ENCODE assay signal across 9 mouse cellular contexts in genomic region chr10:79919251-79919849, GRCm38 (mm10). TPM values are rescaled to one million over a fixed set of nuclear protein-coding genes. Genes with fewer than 3 reads are reported as not detected.
A peak's percentile ranks its signal among the peaks of the same experiment; 100 is the strongest.
DNase-seq lines count a peak whose midpoint lies in the region; ATAC-seq and TF ChIP-seq lines count a peak whose summit lies in the region.
"Had no signal": no experiment of that assay in that cellular context is flagged by ENCODE, and none has a peak within 500 bp of the region (broad histone marks: within the 10 kb centered on the region; RNA-seq: fewer than 3 reads in every experiment).

No protein-coding gene starts in this region.

- no peak for ATAC-seq in heart, embryonic 14.5 days (ENCODE audit: insufficient number of reproducible peaks, insufficient read depth, low FRiP score, low read depth)
- no peak for ATAC-seq in liver, embryonic 13.5 days (ENCODE audit: low read depth)

- H3K9ac ChIP-seq in heart, embryonic 14.5 days (ENCODE audit: low read length), result no peak overlapping the region
- H3K9ac ChIP-seq in liver, embryonic 13.5 days, result no peak overlapping the region

- no peak overlapping the region for H3K27ac ChIP-seq in heart, embryonic 14.5 days (replicated peaks in 1 of 2; ENCODE audit: control insufficient read depth in 1 of 2, insufficient read depth in 1 of 2, low read depth in 2 of 2, low read length in 2 of 2)
- H3K27ac ChIP-seq in cortical plate, adult 2 months (ENCODE audit: insufficient read depth, low read length), result no peak overlapping the region
- H3K27ac ChIP-seq in liver, embryonic 13.5 days, result no peak overlapping the region
- H3K27ac ChIP-seq: layer of hippocampus, adult 2 months had no signal

- WGBS in heart, embryonic 14.5 days, result 9% methylated on average over 21 of the region's 21 CpGs
- 11% methylated on average over 21 of the region's 21 CpGs for WGBS in liver, embryonic 13.5 days (ENCODE audit: insufficient replicate concordance)

- no peak for DNase-seq in heart, postnatal 4 days
- DNase-seq in liver, embryonic 13.5 days, result no peak
- DNase-seq in retina, embryonic 14.5 days (ENCODE audit: low spot score), result no peak
- DNase-seq in adrenal gland, adult 18-20 months (ENCODE audit: low spot score in 2 of 2), result no peak
- DNase-seq in layer of hippocampus, adult 9-10 months (ENCODE audit: low spot score), result no peak

- peaks cover 24% of the 10 kb centered on the region for H3K79me2 ChIP-seq in C2C12 (ENCODE audit: control insufficient read depth, insufficient read depth)

- H3K36me3 ChIP-seq in heart, embryonic 14.5 days (ENCODE audit: control insufficient read depth, insufficient read depth, low read length), result no peaks in the 10 kb centered on the region
- H3K36me3 ChIP-seq in C2C12 (ENCODE audit: control insufficient read depth, insufficient read depth), result no peaks in the 10 kb centered on the region
- no peaks in the 10 kb centered on the region for H3K36me3 ChIP-seq in liver, embryonic 13.5 days

- H3K4me3 ChIP-seq in heart, embryonic 14.5 days (ENCODE audit: control insufficient read depth in 1 of 2, insufficient read depth in 1 of 2, low read depth in 1 of 2, low read length in 2 of 2), result 0 out of 4 replicates have a peak overlapping the region, but pooled peaks of 1 of the 2 experiments have one; percentile 7
- H3K4me3 ChIP-seq in C2C12 (ENCODE audit: insufficient read depth, poor library complexity, severe bottlenecking), result no peak overlapping the region
- peak overlapping the region; percentile 29; the same call in 1 of the 2 replicates for H3K4me3 ChIP-seq in cortical plate, adult 2 months (ENCODE audit: insufficient read depth, low read length)
- 0 out of 2 replicates have a peak overlapping the region, but pooled peaks have one; percentile 25 for H3K4me3 ChIP-seq in liver, embryonic 13.5 days (replicated peaks)

- TF ChIP-seq CTCF in C2C12 (IDR thresholded peaks at IDR 0.05; ENCODE audit: control insufficient read depth, insufficient read depth, insufficient read length), result no peak
- no peak for TF ChIP-seq CTCF in cortical plate, adult 2 months (IDR thresholded peaks at IDR 0.05; ENCODE audit: extremely low read depth, insufficient read depth, low read length)

- H3ac ChIP-seq in C2C12 (ENCODE audit: control insufficient read depth, insufficient read length, low read depth), result peak overlapping the region; percentile 7

- TF ChIP-seq POLR2A in cortical plate, adult 2 months (IDR thresholded peaks at IDR 0.05; ENCODE audit: extremely low read depth, insufficient read depth, low read length), result no peak

- H3K79me3 ChIP-seq in C2C12 (ENCODE audit: low read depth), result peaks cover 2% of the 10 kb centered on the region

- peak overlapping the region; percentile 40; the same call in 1 of the 2 replicates for H3K4me2 ChIP-seq in heart, embryonic 14.5 days (ENCODE audit: low read length)
- H3K4me2 ChIP-seq in liver, embryonic 13.5 days, result peak overlapping the region; percentile 98; the same call in 1 of the 2 replicates

- H3K27me3 ChIP-seq in heart, embryonic 14.5 days (ENCODE audit: control insufficient read depth, insufficient read depth, low read length), result peaks cover 62% of the 10 kb centered on the region
- H3K27me3 ChIP-seq in C2C12 (ENCODE audit: control insufficient read depth, insufficient read depth, insufficient read length), result peaks cover 34% of the 10 kb centered on the region
- H3K27me3 ChIP-seq in liver, embryonic 13.5 days, result peaks cover 65% of the 10 kb centered on the region

- no peaks in the 10 kb centered on the region for H3K9me3 ChIP-seq in heart, embryonic 14.5 days (ENCODE audit: control insufficient read depth, low read length)
- no peaks in the 10 kb centered on the region for H3K9me3 ChIP-seq in liver, embryonic 13.5 days (replicated peaks)

- peaks cover 10 to 32% of the 10 kb centered on the region in 2 experiments for H3K4me1 ChIP-seq in heart, embryonic 14.5 days (ENCODE audit: control insufficient read depth in 2 of 2, insufficient read depth in 2 of 2, low read length in 2 of 2)
- H3K4me1 ChIP-seq in cortical plate, adult 2 months (ENCODE audit: control insufficient read depth, insufficient read depth, low read length), result peaks cover 5% of the 10 kb centered on the region
- peaks cover 74% of the 10 kb centered on the region for H3K4me1 ChIP-seq in liver, embryonic 13.5 days (replicated peaks)

TF ChIP-seq in C2C12, 6 proteins besides CTCF, POLR2A, EP300 and RAD21:
- TF ChIP-seq CEBPB (IDR thresholded peaks at IDR 0.05; ENCODE audit: low read depth), result no peak

RNA-seq across cellular contexts. Expression of gene R3hdm4, which starts 1.7 kb away (rescaled TPM):
- polyA plus RNA-seq in heart, embryonic 14.5 days (2014; fragmentation: Nextera tagmentation; extraction: Ambion mirVana), result 96.7 and 98.5 TPM in 2 replicates
- total RNA-seq in heart, postnatal 4 days (2021), result 100 to 1,000 TPM in 1 of 2 experiments, 10 to 100 TPM in 1; 91.0 to 100 TPM
- 46.7 TPM for polyA plus RNA-seq in C2C12 (2012; fragmentation: generic; extraction: Trizol)
- polyA plus RNA-seq in cortical plate, adult 2 months (2012; rRNA removed), result 425 TPM in 2 replicates
- 63.0 and 63.8 TPM in 2 replicates for polyA plus RNA-seq in liver, embryonic 13.5 days (2015; fragmentation: Nextera tagmentation; extraction: Ambion mirVana)
- total RNA-seq in adrenal gland, adult 18-20 months (2021), result 100 to 1,000 TPM in 1 of 2 experiments, 10 to 100 TPM in 1; 92.0 to 107 TPM

RNA-seq across cellular contexts. Expression of gene Kiss1r, which starts 2.6 kb away (rescaled TPM):
- 0.19 and 0.70 TPM in 2 replicates for polyA plus RNA-seq in heart, embryonic 14.5 days (2014; fragmentation: Nextera tagmentation; extraction: Ambion mirVana)
- total RNA-seq in heart, postnatal 4 days (2021), result under 1 TPM; 0.25 to 0.33 TPM
- 0.13 TPM for polyA plus RNA-seq in C2C12 (2012; fragmentation: generic; extraction: Trizol)
- 12.1 and 12.5 TPM in 2 replicates for polyA plus RNA-seq in cortical plate, adult 2 months (2012; rRNA removed)
- 0.19 and 0.28 TPM in 2 replicates for polyA plus RNA-seq in liver, embryonic 13.5 days (2015; fragmentation: Nextera tagmentation; extraction: Ambion mirVana)
- total RNA-seq in adrenal gland, adult 18-20 months (2021), result 1 to 10 TPM; 1.0 to 2.2 TPM

RNA-seq across cellular contexts. Expression of gene Arid3a, which starts 7.5 kb away (rescaled TPM):
- 1.9 and 2.8 TPM in 2 replicates for polyA plus RNA-seq in heart, embryonic 14.5 days (2014; fragmentation: Nextera tagmentation; extraction: Ambion mirVana)
- 1 to 10 TPM; 4.2 to 4.3 TPM for total RNA-seq in heart, postnatal 4 days (2021)
- polyA plus RNA-seq in C2C12 (2012; fragmentation: generic; extraction: Trizol), result 0.74 TPM
- 3.1 and 3.2 TPM in 2 replicates for polyA plus RNA-seq in cortical plate, adult 2 months (2012; rRNA removed)
- 5.4 and 5.7 TPM in 2 replicates for polyA plus RNA-seq in liver, embryonic 13.5 days (2015; fragmentation: Nextera tagmentation; extraction: Ambion mirVana)
- 1 to 10 TPM; 3.6 to 4.3 TPM for total RNA-seq in adrenal gland, adult 18-20 months (2021)

RNA-seq across cellular contexts. Expression of gene Gm26602, which starts 8.7 kb away (rescaled TPM):
- 4.6 TPM in 1 of 2 replicates, not detected in the other for polyA plus RNA-seq in heart, embryonic 14.5 days (2014; fragmentation: Nextera tagmentation; extraction: Ambion mirVana)
- not detected for total RNA-seq in heart, postnatal 4 days (2021)
- not detected for polyA plus RNA-seq in C2C12 (2012; fragmentation: generic; extraction: Trizol)
- not detected in 2 replicates for polyA plus RNA-seq in cortical plate, adult 2 months (2012; rRNA removed)
- 11.3 TPM in 1 of 2 replicates, not detected in the other for polyA plus RNA-seq in liver, embryonic 13.5 days (2015; fragmentation: Nextera tagmentation; extraction: Ambion mirVana)
- not detected for total RNA-seq in adrenal gland, adult 18-20 months (2021)
- total RNA-seq: layer of hippocampus, adult 2 months had no signal

RNA-seq across cellular contexts. Expression of gene Med16, which starts 10.6 kb away (rescaled TPM):
- 34.7 TPM in 2 replicates for polyA plus RNA-seq in heart, embryonic 14.5 days (2014; fragmentation: Nextera tagmentation; extraction: Ambion mirVana)
- 10 to 100 TPM; 67.1 to 68.2 TPM for total RNA-seq in heart, postnatal 4 days (2021)
- 32.5 TPM for polyA plus RNA-seq in C2C12 (2012; fragmentation: generic; extraction: Trizol)
- 64.8 and 68.2 TPM in 2 replicates for polyA plus RNA-seq in cortical plate, adult 2 months (2012; rRNA removed)
- 16.9 and 19.0 TPM in 2 replicates for polyA plus RNA-seq in liver, embryonic 13.5 days (2015; fragmentation: Nextera tagmentation; extraction: Ambion mirVana)
- total RNA-seq in adrenal gland, adult 18-20 months (2021), result 10 to 100 TPM; 32.7 to 40.7 TPM
